Mouse (Mus musculus) lung, postnatal 4 days (tissue): ENCODE measurements around the gene Rufy2.

ENCODE experiments used
- DNase-seq, 2 experiments: peaks; one replicate each; pipeline ENCODE4 v3.0.0; 2021

Gene Rufy2

GRCm38 (mm10) chr10:62980039-62980954 lies at the start of gene Rufy2:
Rufy2 (plus strand) TSS chr10:62980223.
- peak; percentile 87 to 89 for DNase-seq

GRCm38 (mm10) chr10:62932381-62932780 lies 47.6 kb upstream of the Rufy2 start:
- no peak for DNase-seq

- peak in 1 of 2 experiments; percentile 16 for DNase-seq
Measured at GRCm38 (mm10) chr10:62944975-62945580, 34.9 kb upstream of the Rufy2 start.

- peak; percentile 81 to 90 for DNase-seq
Measured at GRCm38 (mm10) chr10:62946738-62947471, 33.1 kb upstream of the Rufy2 start, which contains the start of gene Dna2. Dna2 (plus strand) TSS chr10:62947026.

GRCm38 (mm10) chr10:62948551-62948950 lies 31.5 kb upstream of the Rufy2 start:
- DNase-seq = peak; percentile 36 to 37

- DNase-seq = no peak
Measured at GRCm38 (mm10) chr10:62963956-62964355, 16.1 kb upstream of the Rufy2 start.

GRCm38 (mm10) chr10:62965796-62966195 lies 14.2 kb upstream of the Rufy2 start:
- DNase-seq = no peak

GRCm38 (mm10) chr10:62966291-62966690 lies 13.7 kb upstream of the Rufy2 start:
- DNase-seq = no peak

GRCm38 (mm10) chr10:62971821-62972220 lies 8.2 kb upstream of the Rufy2 start:
- DNase-seq = no peak

GRCm38 (mm10) chr10:62979667-62980038 lies 370 bp upstream of the Rufy2 start:
- DNase-seq = no peak

- no peak for DNase-seq
Measured at GRCm38 (mm10) chr10:62984072-62984471, 4.0 kb downstream of the Rufy2 start.

- DNase-seq = peak; percentile 15 to 32
Measured at GRCm38 (mm10) chr10:62984495-62984894, 4.5 kb downstream of the Rufy2 start.

GRCm38 (mm10) chr10:62987341-62987740 lies 7.3 kb downstream of the Rufy2 start:
- DNase-seq = peak in 1 of 2 experiments; percentile 46

- DNase-seq = no peak
Measured at GRCm38 (mm10) chr10:62990636-62991035, 10.6 kb downstream of the Rufy2 start.

- DNase-seq = peak in 1 of 2 experiments; percentile 9
Measured at GRCm38 (mm10) chr10:62993991-62994390, 14.0 kb downstream of the Rufy2 start.

GRCm38 (mm10) chr10:63000584-63000983 lies 20.6 kb downstream of the Rufy2 start:
- DNase-seq = no peak

GRCm38 (mm10) chr10:63003252-63003651 lies 23.2 kb downstream of the Rufy2 start:
- DNase-seq = no peak

- no peak for DNase-seq
Measured at GRCm38 (mm10) chr10:63004556-63004955, 24.5 kb downstream of the Rufy2 start.

GRCm38 (mm10) chr10:63008193-63008592 lies 28.2 kb downstream of the Rufy2 start:
- no peak for DNase-seq

GRCm38 (mm10) chr10:63010268-63010667 lies 30.2 kb downstream of the Rufy2 start:
- no peak for DNase-seq

GRCm38 (mm10) chr10:63011556-63011955 lies 31.5 kb downstream of the Rufy2 start:
- no peak for DNase-seq

- DNase-seq = no peak
Measured at GRCm38 (mm10) chr10:63013476-63013875, 33.5 kb downstream of the Rufy2 start.

- DNase-seq = no peak
Measured at GRCm38 (mm10) chr10:63014168-63014567, 34.1 kb downstream of the Rufy2 start.
